Mouse (Mus musculus) limb, embryonic 11.5 days (tissue): ENCODE measurements around the gene Pcbd1. TPM values are rescaled to one million over a fixed set of nuclear protein-coding genes. Genes with fewer than 3 reads are reported as not detected.

ENCODE experiments used
- ATAC-seq: fragments of 200-750 bp; cut with Nextera tagmentation; 2 replicates; pipeline ENCODE4 v1.8.0; 2017; ENCODE audit warnings: low read depth; ENCODE audit not compliant: insufficient number of reproducible peaks, low FRiP score, low TSS enrichment
- DNase-seq: peaks from one replicate; pipeline ENCODE4 v3.0.0-alpha.2; 2015; ENCODE audit warnings: low spot score
- H3K27ac ChIP-seq: fragments of 300-500 bp; sonication (generic); replicated peaks from 2 replicates; pipeline ENCODE4 v1.5.1; 2014; ENCODE audit warnings: low read depth, mild to moderate bottlenecking, low read length
- H3K27me3 ChIP-seq: fragments of 300-500 bp; sonication (generic); 2 replicates; pipeline ENCODE4 v1.6.1; 2014; ENCODE audit warnings: mild to moderate bottlenecking, low read length, mixed read lengths; ENCODE audit not compliant: control insufficient read depth, insufficient read depth
- H3K36me3 ChIP-seq: fragments of 300-500 bp; sonication (generic); 2 replicates; pipeline ENCODE4 v1.6.1; 2014; ENCODE audit warnings: mild to moderate bottlenecking, low read length, moderate library complexity, mixed read lengths; ENCODE audit not compliant: control insufficient read depth, insufficient read depth
- H3K4me1 ChIP-seq: fragments of 300-500 bp; sonication (generic); 2 replicates; pipeline ENCODE4 v1.6.1; 2014; ENCODE audit warnings: low read length, mixed read lengths; ENCODE audit not compliant: control insufficient read depth, insufficient read depth
- H3K4me2 ChIP-seq: fragments of 300-500 bp; sonication (generic); 2 replicates; pipeline ENCODE4 v1.6.1; 2014; ENCODE audit warnings: low read depth, mild to moderate bottlenecking, moderate library complexity; ENCODE audit not compliant: severe bottlenecking
- H3K4me3 ChIP-seq: fragments of 300-500 bp; sonication (generic); 2 replicates; pipeline ENCODE4 v1.5.1; 2014; ENCODE audit warnings: low read depth, low read length
- H3K9ac ChIP-seq: fragments of 300-500 bp; sonication (generic); 2 replicates; pipeline ENCODE4 v1.6.1; 2014; ENCODE audit warnings: mild to moderate bottlenecking, low read length
- H3K9me3 ChIP-seq: fragments of 300-500 bp; sonication (generic); 2 replicates; pipeline ENCODE4 v1.6.1; 2016; ENCODE audit warnings: low read length; ENCODE audit not compliant: control insufficient read depth
- WGBS: fragments of 180-500 bp; shearing (Covaris S2); extraction: QIAGEN DNeasy Blood & Tissue Kit; methylation state at CpG from one replicate; pipeline ENCODE4 v1.1.7; 2014; 5-methylcytosine and 5-hydroxymethylcytosine counted together
- polyA plus RNA-seq: library from polyadenylated mRNA; unstranded; fragments of >200 nt; fragmentation: Nextera tagmentation; extraction: Ambion mirVana; gene quantifications from 2 replicates; pipeline ENCODE4 v1.2.1, GENCODE M21; 2014

Pcbd1 gene
- polyA plus RNA-seq, 1 experiment from 2014 or later, result 21.8 TPM

GRCm38 (mm10) chr10:61124462-61124861, 35.3 kb downstream of the Pcbd1 start:
- ATAC-seq, result no peak
- WGBS, result 89% methylated on average over 2 of the region's 2 CpGs
- Histone ChIP-seq H3K36me3 (peaks cover 2% of the 10 kb centered on the region; the same call in 1 of the 2 replicates), H3K4me2 (no peak overlapping the region), H3K9ac (no peak overlapping the region), H3K9me3 (no peaks in the 10 kb centered on the region), H3K27me3 (no peaks in the 10 kb centered on the region), H3K27ac (no peak overlapping the region), H3K4me1 (no peaks in the 10 kb centered on the region), H3K4me3 (no peak overlapping the region)
- no peak for DNase-seq

- H3K27me3 ChIP-seq, result no peaks in the 10 kb centered on the region
- ATAC-seq (no peak), DNase-seq (no peak)
- peaks cover 2% of the 10 kb centered on the region; the same call in 1 of the 2 replicates for H3K36me3 ChIP-seq
- no peaks in the 10 kb centered on the region for H3K4me1 ChIP-seq
- no peaks in the 10 kb centered on the region for H3K9me3 ChIP-seq
- H3K27ac ChIP-seq, result no peak overlapping the region
- no peak overlapping the region for H3K9ac ChIP-seq
- no peak overlapping the region for H3K4me2 ChIP-seq
- WGBS, result 92% methylated on average over 1 of the region's 1 CpGs
- no peak overlapping the region for H3K4me3 ChIP-seq
These were observed 39.7 kb downstream of the Pcbd1 start for GRCm38 (mm10) chr10:61128701-61129365.

GRCm38 (mm10) chr10:61130959-61131358, 41.8 kb downstream of the Pcbd1 start:
- H3K9ac ChIP-seq, result no peak overlapping the region
- DNase-seq (no peak), ATAC-seq (no peak)
- H3K4me2 ChIP-seq, result no peak overlapping the region
- H3K36me3 ChIP-seq, result peaks cover 2% of the 10 kb centered on the region; the same call in 1 of the 2 replicates
- H3K4me1 ChIP-seq, result no peaks in the 10 kb centered on the region
- H3K27ac ChIP-seq, result no peak overlapping the region
- no peak overlapping the region for H3K4me3 ChIP-seq
- no peaks in the 10 kb centered on the region for H3K9me3 ChIP-seq
- 65% methylated on average over 3 of the region's 3 CpGs for WGBS
- no peaks in the 10 kb centered on the region for H3K27me3 ChIP-seq

- no peak for DNase-seq
- Histone ChIP-seq H3K4me3 (no peak overlapping the region), H3K4me2 (no peak overlapping the region), H3K4me1 (no peaks in the 10 kb centered on the region), H3K27ac (no peak overlapping the region), H3K9me3 (no peaks in the 10 kb centered on the region), H3K36me3 (no peaks in the 10 kb centered on the region; the same call in 1 of the 2 replicates), H3K27me3 (no peaks in the 10 kb centered on the region), H3K9ac (no peak overlapping the region)
- ATAC-seq, result no peak
- 93% methylated on average over 4 of the region's 4 CpGs for WGBS
These were observed 44.9 kb downstream of the Pcbd1 start for GRCm38 (mm10) chr10:61134041-61134440.

DNA sequence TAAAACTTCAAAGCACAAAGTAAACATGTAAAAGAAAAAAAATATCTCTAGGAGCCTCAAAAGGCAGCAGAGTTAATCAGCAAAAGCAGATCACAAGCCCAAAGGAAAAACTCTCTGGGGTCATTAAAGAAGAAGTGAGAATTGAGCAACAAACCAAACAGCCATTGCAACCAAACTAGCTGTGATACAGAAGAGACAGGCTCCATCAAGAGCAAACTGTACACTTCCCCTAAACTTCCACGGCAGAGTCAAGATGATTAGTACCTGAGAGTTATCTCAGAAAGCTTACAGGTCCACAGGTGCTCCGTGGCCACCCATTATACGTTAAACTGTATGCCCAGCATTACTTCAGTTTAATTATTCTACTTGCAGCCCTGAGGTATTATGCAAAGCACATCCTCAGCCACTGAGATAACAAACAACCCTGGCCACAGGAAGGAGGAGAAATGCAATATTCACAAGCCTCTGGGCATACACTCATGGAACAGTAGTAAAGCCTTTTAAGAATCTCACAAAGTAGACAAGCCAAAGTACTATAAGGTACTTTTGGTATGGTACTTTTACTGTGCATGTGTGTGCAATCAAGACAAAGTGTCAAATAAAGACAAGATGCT, 46.2 kb downstream of the Pcbd1 start:
- H3K36me3 ChIP-seq, result no peaks in the 10 kb centered on the region; the same call in 1 of the 2 replicates
- no peaks in the 10 kb centered on the region for H3K27me3 ChIP-seq
- ATAC-seq (no peak), DNase-seq (no peak)
- no peak overlapping the region for H3K27ac ChIP-seq
- no peaks in the 10 kb centered on the region for H3K9me3 ChIP-seq
- no peak overlapping the region for H3K9ac ChIP-seq
- 56% methylated on average over 3 of the region's 3 CpGs for WGBS
- no peak overlapping the region for H3K4me2 ChIP-seq
- H3K4me3 ChIP-seq, result no peak overlapping the region
- no peaks in the 10 kb centered on the region for H3K4me1 ChIP-seq

- H3K4me2 ChIP-seq, result no peak overlapping the region
- ATAC-seq, result no peak
- no peak overlapping the region for H3K9ac ChIP-seq
- no peak overlapping the region for H3K4me3 ChIP-seq
- H3K36me3 ChIP-seq, result no peaks in the 10 kb centered on the region; the same call in 1 of the 2 replicates
- no peaks in the 10 kb centered on the region for H3K9me3 ChIP-seq
- H3K27me3 ChIP-seq, result no peaks in the 10 kb centered on the region
- no peaks in the 10 kb centered on the region for H3K4me1 ChIP-seq
- 78% methylated on average over 1 of the region's 1 CpGs for whole genome bisulfite sequencing
- no peak overlapping the region for H3K27ac ChIP-seq
- DNase-seq, result no peak
These were observed 48.4 kb downstream of the Pcbd1 start for GRCm38 (mm10) chr10:61137567-61137966.

DNA sequence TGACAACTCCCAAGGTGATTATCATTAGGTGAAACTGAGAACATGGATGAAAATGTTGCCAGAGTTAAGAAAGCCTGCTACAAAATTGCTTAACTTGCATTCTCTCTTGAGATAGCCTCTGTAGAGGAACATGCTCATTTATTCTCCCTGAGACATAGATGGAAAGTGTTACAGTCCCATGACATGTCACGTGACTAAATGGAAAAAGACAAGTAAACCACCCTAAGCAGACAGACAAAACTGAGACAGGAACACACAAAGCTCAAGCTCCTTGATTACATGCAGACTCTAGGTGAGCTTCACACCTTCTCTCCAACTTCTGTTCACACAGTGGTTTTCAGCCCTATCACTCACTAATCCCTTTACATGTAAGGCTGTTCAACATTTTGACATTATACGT, 54.2 kb downstream of the Pcbd1 start:
- WGBS, result 94% methylated on average over 2 of the region's 2 CpGs
- H3K27me3 ChIP-seq, result no peaks in the 10 kb centered on the region
- no peaks in the 10 kb centered on the region for H3K9me3 ChIP-seq
- no peaks in the 10 kb centered on the region; the same call in 1 of the 2 replicates for H3K36me3 ChIP-seq
- H3K4me2 ChIP-seq, result no peak overlapping the region
- no peak overlapping the region for H3K9ac ChIP-seq
- peaks cover 3% of the 10 kb centered on the region for H3K4me1 ChIP-seq
- ATAC-seq, result no peak
- H3K4me3 ChIP-seq, result no peak overlapping the region
- no peak overlapping the region for H3K27ac ChIP-seq
- DNase-seq, result no peak
